Mouse (Mus musculus): ENCODE measurements at regions not wholly inside any gene's neighbourhood (a gene's known extent, or its start where the extent isn't known, plus 50 kb on each side); places are given as distances from the start of the nearest gene placed in this dataset.

GRCm38 (mm10) chr2:173463313-173463712 is 59.1 kb upstream of the 1700021F07Rik start:
- DNase-seq (ENCODE audit: low spot score, missing footprints) (no peak), ATAC-seq (ENCODE audit: low FRiP score) (no peak)
- Histone ChIP-seq H3K27me3 (ENCODE audit: control insufficient read depth, insufficient read depth, low read length) (no peaks in the 10 kb centered on the region), H3K36me3 (ENCODE audit: control insufficient read depth, insufficient read depth, low read length) (no peaks in the 10 kb centered on the region), H3K4me2 (no peak overlapping the region), H3K4me1 (ENCODE audit: control insufficient read depth, insufficient read depth, low read length) (no peaks in the 10 kb centered on the region), H3K4me3 (ENCODE audit: low read depth, low read length) (no peak overlapping the region), H3K9ac (ENCODE audit: low read length) (no peak overlapping the region), H3K27ac (ENCODE audit: low read depth, low read length) (no peak overlapping the region), H3K9me3 (ENCODE audit: control insufficient read depth, low read length) (no peaks in the 10 kb centered on the region)
- WGBS = 96% methylated on average over 9 of the region's 9 CpGs

- Histone ChIP-seq H3K27ac (ENCODE audit: low read depth, low read length) (no peak overlapping the region), H3K27me3 (ENCODE audit: control insufficient read depth, insufficient read depth, low read length) (no peaks in the 10 kb centered on the region), H3K9ac (ENCODE audit: low read length) (no peak overlapping the region), H3K4me1 (ENCODE audit: control insufficient read depth, insufficient read depth, low read length) (no peaks in the 10 kb centered on the region), H3K36me3 (ENCODE audit: control insufficient read depth, insufficient read depth, low read length) (no peaks in the 10 kb centered on the region), H3K9me3 (ENCODE audit: control insufficient read depth, low read length) (no peaks in the 10 kb centered on the region), H3K4me2 (no peak overlapping the region), H3K4me3 (ENCODE audit: low read depth, low read length) (no peak overlapping the region)
- 90% methylated on average over 2 of the region's 2 CpGs for WGBS
- no peak for ATAC-seq (ENCODE audit: low FRiP score)
- no peak for DNase-seq (ENCODE audit: low spot score, missing footprints)
Measured at GRCm38 (mm10) chr2:173464562-173464961, 57.8 kb upstream of the 1700021F07Rik start.

- Histone ChIP-seq H3K9me3 (ENCODE audit: control insufficient read depth, low read length) (no peaks in the 10 kb centered on the region), H3K9ac (ENCODE audit: low read length) (no peak overlapping the region), H3K4me3 (ENCODE audit: low read depth, low read length) (no peak overlapping the region), H3K4me1 (ENCODE audit: control insufficient read depth, insufficient read depth, low read length) (no peaks in the 10 kb centered on the region), H3K4me2 (no peak overlapping the region), H3K27ac (ENCODE audit: low read depth, low read length) (no peak overlapping the region), H3K36me3 (ENCODE audit: control insufficient read depth, insufficient read depth, low read length) (no peaks in the 10 kb centered on the region), H3K27me3 (ENCODE audit: control insufficient read depth, insufficient read depth, low read length) (no peaks in the 10 kb centered on the region)
- ATAC-seq (ENCODE audit: low FRiP score) = no peak
- no peak for DNase-seq (ENCODE audit: low spot score, missing footprints)
- 84% methylated on average over 6 of the region's 6 CpGs for WGBS
Measured at GRCm38 (mm10) chr2:173465006-173465620, 57.3 kb upstream of the 1700021F07Rik start.

- 89% methylated on average over 3 of the region's 3 CpGs for WGBS
- Histone ChIP-seq H3K36me3 (ENCODE audit: control insufficient read depth, insufficient read depth, low read length) (no peaks in the 10 kb centered on the region), H3K4me1 (ENCODE audit: control insufficient read depth, insufficient read depth, low read length) (no peaks in the 10 kb centered on the region), H3K4me3 (ENCODE audit: low read depth, low read length) (no peak overlapping the region), H3K9me3 (ENCODE audit: control insufficient read depth, low read length) (no peaks in the 10 kb centered on the region), H3K9ac (ENCODE audit: low read length) (no peak overlapping the region), H3K27me3 (ENCODE audit: control insufficient read depth, insufficient read depth, low read length) (no peaks in the 10 kb centered on the region), H3K27ac (ENCODE audit: low read depth, low read length) (no peak overlapping the region), H3K4me2 (no peak overlapping the region)
- ATAC-seq (ENCODE audit: low FRiP score) = no peak
- DNase-seq (ENCODE audit: low spot score, missing footprints) = no peak
Measured at GRCm38 (mm10) chr2:173468136-173468535, 54.2 kb upstream of the 1700021F07Rik start.

- no peak overlapping the region for H3K4me3 ChIP-seq (ENCODE audit: low read depth, low read length)
- no peak for DNase-seq (ENCODE audit: low spot score, missing footprints)
- 75% methylated on average over 7 of the region's 7 CpGs for WGBS
- no peak for ATAC-seq (ENCODE audit: low FRiP score)
- H3K36me3 ChIP-seq (ENCODE audit: control insufficient read depth, insufficient read depth, low read length) = no peaks in the 10 kb centered on the region
- no peak overlapping the region for H3K9ac ChIP-seq (ENCODE audit: low read length)
- H3K4me2 ChIP-seq = no peak overlapping the region
- no peaks in the 10 kb centered on the region for H3K4me1 ChIP-seq (ENCODE audit: control insufficient read depth, insufficient read depth, low read length)
- no peak overlapping the region for H3K27ac ChIP-seq (ENCODE audit: low read depth, low read length)
- no peaks in the 10 kb centered on the region for H3K9me3 ChIP-seq (ENCODE audit: control insufficient read depth, low read length)
- H3K27me3 ChIP-seq (ENCODE audit: control insufficient read depth, insufficient read depth, low read length) = no peaks in the 10 kb centered on the region
Measured at GRCm38 (mm10) chr2:173469756-173470155, 52.6 kb upstream of the 1700021F07Rik start.
